Mouse (Mus musculus) fibroblast of lung, adult 2 months (primary cell): ENCODE data around the gene Bicdl2.

Experiments
- DNase-seq: peaks from one replicate; pipeline ENCODE4 v3.0.0-alpha.2; 2011; ENCODE audit warnings: low read depth

Bicdl2 gene

DNA sequence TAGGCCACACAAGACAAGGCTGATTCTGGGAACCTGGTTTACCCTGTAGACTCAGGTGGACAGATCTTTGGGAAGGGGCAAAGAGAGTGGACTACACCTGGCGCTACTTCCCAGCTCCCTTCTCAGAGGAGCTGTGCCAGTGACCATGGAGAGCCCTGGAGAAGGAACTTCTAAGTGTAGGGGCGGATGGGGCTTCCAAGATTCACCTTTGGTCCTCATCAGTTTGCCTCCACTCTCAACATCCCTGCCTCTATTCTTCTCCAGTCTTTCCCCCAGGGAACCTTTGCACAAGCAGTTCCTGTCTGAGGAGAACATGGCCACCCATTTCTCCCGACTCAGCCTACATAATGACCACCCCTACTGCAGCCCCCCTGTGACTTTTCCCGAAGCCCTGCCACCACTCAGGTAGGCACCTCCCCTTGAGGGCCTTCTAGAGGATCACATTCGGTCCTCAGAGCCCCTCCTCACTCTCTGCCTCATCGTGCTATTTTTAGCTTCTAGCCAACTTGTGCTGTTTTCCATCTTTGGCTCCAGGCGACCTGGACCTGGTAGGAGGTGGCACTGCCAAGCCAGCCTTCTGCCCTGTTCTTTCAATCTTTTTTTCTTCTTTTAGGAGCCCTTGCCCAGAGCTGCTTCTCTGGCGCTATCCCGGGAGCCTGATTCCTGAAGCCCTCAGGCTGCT is 14.1 kb downstream of the Bicdl2 start:
- no peak for DNase-seq

DNA sequence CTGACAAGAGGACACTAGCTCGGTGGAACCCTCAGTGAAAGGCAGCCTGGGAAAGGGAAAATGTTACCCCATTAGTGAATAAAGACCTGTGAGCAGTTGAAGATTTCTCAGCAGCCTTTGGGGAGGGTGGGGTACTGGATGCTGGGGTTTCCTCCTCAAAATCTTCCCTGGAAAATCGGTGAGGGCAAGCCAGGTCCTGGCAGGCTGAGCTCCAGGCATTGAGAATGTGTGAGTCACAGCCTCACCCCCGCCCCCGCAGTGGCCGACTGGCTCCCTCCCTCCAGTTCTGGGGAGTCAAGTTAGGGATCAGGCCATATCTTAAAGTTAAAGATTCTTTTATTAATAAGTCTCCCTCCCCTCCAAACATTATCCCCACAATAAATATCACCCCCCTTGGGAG is 14.8 kb downstream of the Bicdl2 start:
- no peak for DNase-seq

DNA sequence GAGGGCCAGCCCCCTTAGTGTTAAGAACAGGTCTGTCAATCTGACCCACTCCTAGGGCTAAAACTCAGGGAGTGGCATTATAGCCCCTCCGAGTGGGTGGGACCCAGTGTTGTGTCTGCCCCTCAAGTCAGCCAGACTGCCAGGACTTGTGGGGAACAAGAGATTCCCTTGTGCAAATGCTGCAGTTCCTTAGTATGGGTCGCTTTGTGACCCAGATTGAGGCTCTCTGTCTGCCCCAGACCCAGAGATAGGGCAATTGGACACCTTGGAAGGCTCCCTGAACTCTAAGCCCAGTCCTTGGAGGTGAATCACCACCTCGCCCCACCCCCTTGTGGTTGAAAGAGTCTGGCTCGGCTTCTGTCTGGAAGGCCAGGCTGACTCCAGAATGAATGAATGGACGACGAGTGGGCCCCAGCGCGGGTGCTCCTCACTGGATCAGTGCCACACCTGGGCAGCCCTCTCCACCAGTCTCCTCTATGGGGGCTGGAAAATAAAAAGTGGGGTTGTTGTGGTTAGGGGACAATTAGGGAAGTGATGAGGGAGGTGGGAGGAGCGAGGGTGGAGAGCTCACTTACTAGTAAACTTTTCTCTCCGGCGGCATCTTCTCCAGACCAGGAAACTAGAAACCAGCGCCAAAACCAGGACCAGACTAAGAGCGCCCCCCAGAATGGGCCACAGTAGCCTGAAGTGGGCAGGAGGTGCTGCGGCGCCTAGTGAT is 15.4 kb downstream of the Bicdl2 start:
- peak; percentile 94 for DNase-seq

DNA sequence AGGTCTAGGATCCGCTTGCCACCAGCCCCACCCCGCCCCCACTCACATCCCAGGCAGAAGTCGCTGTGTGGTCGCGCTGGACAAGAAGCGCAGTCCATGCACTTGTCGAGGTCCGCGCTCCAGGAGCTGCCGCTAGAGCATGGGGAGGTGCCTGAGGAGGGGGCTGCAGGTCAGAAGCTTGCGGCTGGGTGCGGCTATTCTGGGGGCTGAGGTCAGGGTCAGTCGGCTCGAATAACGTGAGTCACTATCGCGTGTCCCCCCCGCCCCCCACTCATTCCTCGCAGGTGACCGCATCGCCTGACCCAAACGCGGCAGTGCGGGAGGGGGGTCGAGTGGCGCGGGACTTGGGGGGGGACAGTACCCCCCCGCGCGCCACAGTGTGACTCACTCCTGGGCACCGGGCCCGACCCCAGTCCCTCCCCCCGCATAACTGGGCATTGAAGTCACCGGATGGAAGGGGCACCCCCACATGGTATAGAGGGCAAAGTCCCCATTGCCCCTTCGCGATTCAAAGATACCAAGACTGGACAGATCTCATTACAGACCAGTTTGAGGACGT is 16.2 kb downstream of the Bicdl2 start:
- peak; percentile 24 for DNase-seq

DNA sequence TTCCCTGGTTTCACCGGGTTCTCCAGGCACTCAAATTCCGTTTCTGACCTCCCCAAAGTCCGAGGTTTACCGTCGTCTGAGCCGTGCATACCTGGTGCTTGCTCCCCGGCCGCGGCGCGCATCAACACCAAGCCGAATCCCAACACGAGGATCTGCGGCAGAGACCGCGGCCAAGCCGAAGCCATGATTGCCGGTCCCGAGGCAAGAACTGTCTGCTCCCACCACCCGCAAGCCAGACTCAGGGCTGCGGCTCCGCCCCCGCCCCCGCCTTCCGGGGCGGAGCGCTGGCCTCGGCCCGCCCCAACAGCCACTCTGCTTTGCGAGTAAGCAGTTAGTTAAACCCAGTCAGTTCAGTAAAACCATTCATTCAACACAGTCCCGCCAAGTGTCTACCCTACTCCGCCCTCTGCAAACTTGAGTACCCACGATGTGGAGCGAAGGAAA is 17.0 kb downstream of the Bicdl2 start, which contains the start of gene Tnfrsf12a:
TSS of gene Tnfrsf12a (minus strand) at position 233 of the 444 bp plus-strand sequence.
- DNase-seq: peak; percentile 80

DNA sequence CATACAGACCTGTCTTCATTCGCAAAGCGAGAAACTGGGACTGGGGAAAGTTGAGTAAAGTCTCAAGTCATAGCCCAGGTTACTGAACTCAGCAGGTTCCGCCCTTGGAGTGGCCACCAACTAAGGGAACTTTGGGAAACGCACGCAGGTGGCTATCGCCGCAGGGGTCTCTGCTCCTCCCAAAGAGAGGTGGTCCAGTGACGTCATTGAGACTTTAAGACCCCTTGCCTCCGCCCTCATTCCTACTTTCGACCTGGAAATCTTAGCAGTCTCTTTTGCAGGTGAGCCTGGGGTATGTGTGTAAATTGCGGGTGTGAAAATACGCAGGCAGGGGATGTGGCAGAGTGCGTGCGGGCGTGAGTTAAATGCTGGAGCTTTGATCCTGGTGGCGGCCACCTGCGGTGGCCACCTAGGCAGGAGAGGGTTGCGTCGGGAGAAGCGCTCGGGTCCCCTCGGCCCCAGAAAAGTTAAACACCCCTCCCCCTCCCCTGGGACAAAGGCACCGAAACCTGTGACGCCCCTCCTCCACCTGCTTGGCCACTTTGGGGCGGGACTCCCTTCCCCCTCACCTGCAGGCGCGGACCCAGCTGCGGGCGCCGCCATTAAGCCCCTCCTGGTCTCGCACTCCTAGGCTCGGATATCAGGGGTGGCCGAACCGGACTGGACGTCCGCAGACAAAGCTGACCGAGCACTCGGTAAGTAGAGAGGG is 19.0 kb downstream of the Bicdl2 start, which contains the start of gene Cldn6:
TSS of gene Cldn6 (plus strand) at position 123 of the 709 bp plus-strand sequence.
- DNase-seq: no peak

DNA sequence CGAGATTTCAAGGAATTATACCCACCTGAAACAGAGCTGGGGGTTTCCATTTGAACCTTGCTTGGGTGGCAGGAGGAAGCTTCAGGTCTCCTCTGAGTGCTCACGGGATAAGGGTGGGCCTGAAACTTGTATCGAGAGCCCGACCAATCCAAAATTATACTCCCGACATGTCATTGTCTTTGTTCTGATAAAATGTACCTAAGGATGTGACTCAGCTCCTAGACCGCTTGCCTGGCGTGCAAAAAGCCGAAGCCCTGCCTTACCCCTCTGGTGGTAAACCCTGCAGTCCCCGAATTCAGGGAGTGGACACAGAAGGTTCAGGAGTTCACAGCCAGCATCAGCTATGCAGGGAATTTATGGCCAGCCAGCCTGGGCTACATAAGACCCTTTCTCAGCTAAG is 20.0 kb downstream of the Bicdl2 start:
- no peak for DNase-seq

DNA sequence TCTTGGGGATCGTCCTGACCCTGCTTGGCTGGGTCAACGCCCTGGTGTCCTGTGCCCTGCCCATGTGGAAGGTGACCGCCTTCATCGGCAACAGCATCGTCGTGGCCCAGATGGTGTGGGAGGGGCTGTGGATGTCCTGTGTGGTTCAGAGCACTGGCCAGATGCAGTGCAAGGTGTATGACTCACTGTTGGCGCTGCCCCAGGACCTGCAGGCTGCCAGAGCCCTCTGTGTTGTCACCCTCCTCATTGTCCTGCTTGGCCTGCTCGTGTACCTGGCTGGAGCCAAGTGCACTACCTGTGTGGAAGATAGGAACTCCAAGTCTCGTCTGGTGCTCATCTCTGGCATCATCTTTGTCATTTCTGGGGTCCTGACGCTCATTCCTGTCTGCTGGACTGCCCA is 20.8 kb downstream of the Bicdl2 start:
- DNase-seq: no peak

DNA sequence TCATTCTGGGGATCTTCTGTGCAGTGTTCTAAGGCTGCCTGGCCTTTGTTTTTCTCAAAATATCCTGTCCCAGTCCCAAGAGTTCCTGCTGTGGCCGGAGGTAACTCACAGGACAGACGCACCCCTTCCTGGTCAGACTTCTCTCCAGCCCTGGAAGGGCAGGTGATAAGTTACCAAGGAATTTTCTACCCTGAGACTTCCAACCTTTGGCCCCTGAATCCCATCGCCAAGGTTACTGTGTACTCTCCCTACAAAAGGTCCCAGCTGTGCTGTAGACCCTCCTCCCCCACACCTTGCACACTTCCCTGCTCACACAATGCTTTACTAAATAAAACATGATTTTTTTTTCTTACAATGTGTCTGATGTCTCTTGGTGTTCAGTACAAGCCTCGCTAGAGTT is 21.8 kb downstream of the Bicdl2 start:
- no peak for DNase-seq

DNA sequence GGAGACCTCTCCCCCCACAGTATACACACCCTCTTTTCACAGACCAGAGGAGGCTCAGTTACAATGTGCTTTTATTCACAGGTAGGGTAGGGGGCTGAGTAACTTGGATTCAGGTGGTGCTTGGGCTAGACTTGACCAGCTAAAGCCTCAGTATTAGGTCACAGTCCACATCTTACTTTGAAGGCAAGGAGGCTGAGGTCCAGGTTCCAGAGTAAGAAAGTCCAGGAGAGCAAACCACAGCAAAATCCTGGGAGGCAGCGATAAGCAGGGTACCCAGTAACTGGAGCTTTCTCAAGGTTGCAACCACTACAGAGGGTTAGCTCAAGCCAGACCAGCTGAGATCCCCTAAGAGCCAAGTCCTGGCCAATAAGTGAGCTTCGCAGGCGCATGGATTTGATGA is 22.2 kb downstream of the Bicdl2 start:
- no peak for DNase-seq

DNA sequence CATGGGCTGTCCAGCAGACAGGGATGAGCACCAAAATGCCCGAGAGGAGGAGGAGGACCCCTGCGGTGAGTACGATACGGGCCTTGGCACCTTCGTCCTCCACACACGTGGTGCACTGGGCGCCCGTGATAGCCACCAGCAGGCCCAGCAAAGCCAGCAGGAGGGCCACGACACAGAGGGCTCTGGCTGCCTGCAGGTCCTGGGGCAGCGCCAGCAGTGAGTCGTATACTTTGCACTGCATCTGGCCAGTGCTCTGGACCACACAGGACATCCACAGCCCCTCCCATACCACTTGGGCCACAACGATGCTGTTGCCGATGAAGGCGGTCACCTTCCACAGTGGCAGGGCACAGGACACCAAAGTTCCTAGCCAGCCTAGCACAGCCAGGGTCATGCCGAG is 22.9 kb downstream of the Bicdl2 start:
- DNase-seq: no peak

DNA sequence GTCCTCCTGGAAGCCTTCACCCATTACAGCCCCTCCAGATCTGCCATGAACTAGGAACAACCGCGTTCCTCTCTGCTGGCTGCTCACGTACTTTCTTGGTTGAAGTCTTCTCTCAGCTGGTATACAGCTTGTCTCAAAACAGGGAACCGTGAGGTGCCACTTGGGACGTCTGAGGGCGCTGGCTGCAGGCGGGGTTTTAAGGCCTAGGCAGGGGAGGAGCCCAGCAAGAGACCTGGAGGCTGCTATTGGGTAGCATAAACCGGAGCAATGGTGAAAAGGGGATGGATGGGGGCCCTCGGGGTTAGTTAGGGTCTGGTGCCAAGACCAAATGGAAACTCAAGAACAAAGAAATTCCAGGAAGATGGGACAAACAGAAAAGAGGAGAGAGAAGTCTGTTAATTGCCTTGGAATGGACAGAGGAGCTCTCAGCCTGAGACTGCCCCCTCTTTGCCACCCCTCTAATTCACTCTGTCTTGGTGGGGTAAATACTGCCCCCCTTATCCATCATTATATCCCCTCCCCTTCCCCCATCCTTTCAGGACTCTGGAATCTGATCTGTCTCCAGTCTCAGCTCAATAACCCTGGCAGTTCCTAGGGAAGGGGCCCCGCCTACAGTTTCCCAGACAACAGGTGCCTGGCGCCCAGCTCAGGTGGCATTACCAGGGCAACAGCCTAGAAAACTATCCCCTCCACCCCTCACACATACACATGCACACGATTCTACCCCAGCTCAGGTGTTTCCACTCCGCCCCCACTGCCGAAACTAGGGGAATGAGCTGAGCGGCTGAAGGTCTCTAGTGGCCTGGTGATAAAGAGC is 23.8 kb downstream of the Bicdl2 start, which contains the start of gene Cldn9:
TSS of gene Cldn9 (minus strand) at position 171 of the 817 bp plus-strand sequence.
- no peak for DNase-seq

DNA sequence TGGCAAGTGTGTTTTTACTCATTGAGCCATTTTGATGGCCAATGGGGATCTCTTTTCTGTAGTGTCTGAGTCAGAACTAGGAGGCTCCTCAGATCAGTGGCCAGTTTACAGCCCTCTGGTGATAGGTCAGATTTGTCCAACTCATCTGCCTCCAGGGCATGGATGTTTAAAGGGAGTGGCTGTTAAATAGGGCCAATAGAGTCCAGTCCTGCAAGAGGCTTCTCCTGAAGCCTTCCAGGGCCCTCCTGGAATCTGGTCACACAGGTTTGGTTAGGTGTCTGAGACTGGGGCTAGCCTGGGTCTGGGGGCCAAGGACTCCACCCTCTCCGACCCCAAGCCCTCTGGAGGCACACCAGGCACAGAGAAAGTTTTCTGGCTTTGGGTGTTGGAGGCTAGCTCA is 34.2 kb downstream of the Bicdl2 start:
- DNase-seq: no peak

DNA sequence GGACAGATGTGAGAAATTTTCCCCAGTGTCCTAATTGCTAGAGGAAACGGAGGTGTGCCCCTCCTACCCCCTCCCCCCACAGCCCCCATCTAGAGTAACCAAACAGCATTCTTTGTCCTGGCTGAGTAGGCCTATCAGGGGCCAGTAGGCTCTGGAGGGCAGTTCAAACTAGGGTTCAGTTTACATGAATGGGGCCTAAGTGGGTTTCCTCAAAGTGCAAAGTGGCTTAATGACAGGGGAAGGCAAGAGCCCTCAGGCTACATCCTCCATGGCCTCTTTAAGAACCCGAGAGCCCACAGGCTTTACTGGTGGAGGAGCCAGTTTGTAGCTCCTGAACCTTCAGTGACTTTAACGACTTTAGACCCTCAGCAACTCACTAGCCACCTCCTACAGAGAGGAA is 35.5 kb downstream of the Bicdl2 start:
- no peak for DNase-seq

DNA sequence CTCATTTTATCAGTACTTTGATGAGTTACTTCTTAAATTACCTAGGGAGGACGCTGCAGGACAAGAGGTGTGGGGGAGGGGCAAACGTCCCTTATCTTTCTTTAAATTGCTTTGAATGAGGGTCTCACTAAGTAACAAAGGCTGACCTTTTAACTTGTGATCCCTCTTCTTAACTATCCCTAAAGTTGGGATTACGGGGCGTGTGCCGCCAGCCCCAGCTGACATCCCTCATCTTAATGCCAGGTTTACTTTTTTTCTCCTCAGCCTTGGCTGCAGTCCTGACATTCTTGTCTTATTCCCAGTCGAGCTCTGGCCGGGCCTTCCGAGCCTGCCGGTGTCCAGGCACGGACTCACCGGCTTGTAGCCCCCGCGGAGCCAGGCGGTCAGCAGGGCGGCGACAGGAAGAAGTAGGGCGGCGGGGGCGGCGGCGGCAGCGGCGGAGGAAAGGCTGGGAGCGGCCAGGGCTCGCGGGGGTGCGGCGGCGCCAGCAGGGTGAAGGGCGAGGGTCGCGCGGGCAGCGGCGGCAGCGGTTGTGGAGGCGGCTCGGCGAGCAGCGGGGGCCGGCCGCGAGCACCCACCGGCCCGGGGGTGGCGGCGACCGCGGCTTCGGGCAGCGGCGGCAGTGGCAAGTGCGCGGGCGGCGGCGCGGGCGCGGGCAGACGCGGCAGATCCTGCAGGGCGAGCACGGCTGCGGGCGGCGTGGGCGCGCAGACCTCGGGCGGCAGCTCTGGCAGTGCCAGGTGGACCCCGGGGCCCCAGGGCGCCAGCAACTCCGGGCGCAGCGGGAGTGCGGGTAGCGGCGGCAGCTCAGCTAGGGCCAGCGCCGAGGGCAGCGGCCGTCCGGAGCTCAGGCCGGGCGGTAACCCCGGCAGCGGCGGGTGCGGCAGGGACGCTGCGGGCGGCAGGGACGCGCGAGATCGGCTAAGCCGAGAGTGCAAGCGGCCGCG is 39.1 kb downstream of the Bicdl2 start:
- DNase-seq: no peak

DNA sequence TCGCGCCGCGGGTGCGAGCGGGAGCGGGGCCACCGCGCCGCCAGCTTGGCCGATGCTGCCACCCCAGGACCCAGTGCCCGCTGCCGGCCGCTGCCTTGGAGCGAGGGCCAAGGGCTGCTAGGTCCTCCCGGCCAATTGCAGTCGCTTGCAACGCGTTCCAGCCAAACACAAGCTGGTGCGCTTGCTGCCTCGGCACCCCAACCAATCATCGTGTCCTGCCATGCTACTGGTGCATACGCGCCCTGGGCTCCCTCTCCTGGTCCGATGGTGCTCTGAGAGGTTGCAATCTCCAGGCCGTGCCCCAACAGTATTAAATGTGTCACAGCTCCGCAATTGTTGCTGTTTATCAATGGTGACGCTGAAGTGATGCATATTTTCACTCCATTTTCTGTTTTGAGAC is 39.8 kb downstream of the Bicdl2 start:
- peak; percentile 81 for DNase-seq

DNA sequence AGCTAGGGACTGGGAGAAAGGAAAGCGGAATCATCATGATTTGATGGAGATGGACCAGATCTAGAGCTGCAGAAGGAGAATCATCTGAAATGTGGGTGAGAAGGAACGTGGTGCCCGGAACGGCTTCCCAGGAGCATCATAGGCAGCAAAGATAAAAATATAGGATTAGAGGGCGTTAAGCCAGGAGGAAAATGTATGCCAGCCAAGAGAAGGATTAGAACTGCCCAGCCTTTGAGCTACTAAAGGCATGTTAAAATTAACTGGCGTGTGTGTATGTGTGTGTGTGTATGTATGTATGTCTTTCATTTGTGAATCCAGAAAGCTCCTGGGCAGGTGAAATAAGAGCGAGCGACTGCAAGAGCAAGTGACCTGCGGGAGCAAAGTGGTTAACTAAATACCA is 43.0 kb downstream of the Bicdl2 start:
- no peak for DNase-seq

DNA sequence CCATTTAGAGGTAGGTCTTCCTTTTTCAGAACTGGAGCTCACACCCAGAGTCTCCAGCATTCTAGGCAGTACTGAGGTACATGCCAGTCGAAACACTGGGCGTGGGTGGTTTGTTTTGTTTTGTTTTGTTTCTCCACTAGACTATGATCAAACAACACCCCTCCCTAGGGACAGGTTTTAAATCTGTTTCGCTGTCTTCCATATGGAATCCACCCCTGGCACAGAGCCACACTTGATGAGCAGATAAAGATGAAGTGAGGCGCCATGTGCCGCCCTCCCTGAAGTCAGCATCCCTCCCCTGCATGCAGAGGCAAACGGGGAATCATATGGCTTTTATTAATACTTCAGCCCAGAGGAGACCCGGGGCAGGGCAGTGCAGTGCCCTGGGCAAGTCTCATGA is 44.4 kb downstream of the Bicdl2 start:
- no peak for DNase-seq

DNA sequence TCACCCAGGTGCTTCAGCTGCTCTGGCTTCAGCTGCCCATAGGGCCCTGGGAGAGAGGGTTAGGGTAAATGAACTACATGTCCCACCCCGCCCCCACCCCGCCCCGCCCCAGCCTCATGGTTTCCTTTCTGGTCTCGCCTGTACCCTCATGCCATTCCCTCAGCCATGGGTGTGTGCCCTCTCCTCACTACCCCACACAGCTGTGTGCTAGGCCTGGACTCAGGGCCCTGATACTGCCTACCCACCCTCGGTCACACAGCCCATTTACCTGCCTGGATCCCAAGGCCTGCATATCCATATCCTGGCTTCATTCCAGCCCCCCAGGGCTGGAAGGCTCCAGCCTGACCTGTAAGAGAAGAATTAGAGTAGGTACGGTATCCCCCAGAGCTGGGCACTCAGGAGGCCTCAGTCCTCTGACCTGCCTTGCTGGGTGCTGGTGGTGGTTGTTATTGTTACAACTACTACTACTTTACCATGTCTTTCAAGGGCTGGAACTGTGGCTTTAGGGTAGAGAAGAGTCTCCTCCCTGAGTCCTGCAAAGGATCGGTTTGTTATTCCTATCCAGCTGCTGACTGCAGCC is 45.3 kb downstream of the Bicdl2 start:
- DNase-seq: no peak

DNA sequence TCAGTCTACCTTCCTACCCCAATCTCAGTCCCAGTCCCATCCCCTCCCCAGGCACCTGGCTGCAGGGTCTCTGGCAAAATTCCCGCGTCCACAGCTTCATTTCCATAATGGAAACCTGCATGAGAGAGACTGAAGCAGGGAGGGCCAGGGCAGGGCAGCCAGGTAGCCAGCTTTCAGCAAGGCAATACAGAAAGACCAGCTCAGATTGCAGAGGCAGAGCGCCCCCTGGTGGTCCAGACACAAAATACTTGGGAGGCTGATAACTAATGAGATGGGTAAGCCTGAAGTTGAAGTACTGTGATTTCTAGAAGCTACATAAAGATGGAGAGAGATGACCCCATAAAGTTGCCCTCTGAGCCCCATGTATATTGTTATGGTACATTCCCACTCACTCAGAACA is 45.9 kb downstream of the Bicdl2 start:
- peak; percentile 29 for DNase-seq
